Mouse (Mus musculus) lung, embryonic 15.5 days (tissue): ENCODE measurements around the gene Zg16. TPM values are rescaled to one million over a fixed set of nuclear protein-coding genes. Genes with fewer than 3 reads are reported as not detected.

Source experiments
- ATAC-seq: fragments of 200-750 bp; cut with Nextera tagmentation; 2 replicates; pipeline ENCODE4 v1.8.0; 2017; ENCODE audit warnings: moderate number of reproducible peaks, borderline replicate concordance; ENCODE audit not compliant: low FRiP score, low TSS enrichment; ENCODE audit errors: extremely low read depth
- H3K27ac ChIP-seq: fragments of 300-500 bp; sonication (generic); 2 replicates; pipeline ENCODE4 v1.5.1; 2015; ENCODE audit warnings: moderate library complexity, mild to moderate bottlenecking, inconsistent platforms
- H3K27me3 ChIP-seq: fragments of 300-500 bp; sonication (generic); 2 replicates; pipeline ENCODE4 v1.6.1; 2015; ENCODE audit warnings: inconsistent platforms
- H3K36me3 ChIP-seq: fragments of 300-500 bp; sonication (generic); 2 replicates; pipeline ENCODE4 v1.6.1; 2015; ENCODE audit warnings: inconsistent platforms
- H3K4me1 ChIP-seq: fragments of 300-500 bp; sonication (generic); 2 replicates; pipeline ENCODE4 v1.6.1; 2015; ENCODE audit warnings: inconsistent platforms
- H3K4me2 ChIP-seq: fragments of 300-500 bp; sonication (generic); 2 replicates; pipeline ENCODE4 v1.6.1; 2015; ENCODE audit warnings: inconsistent platforms, mild to moderate bottlenecking, moderate library complexity
- H3K4me3 ChIP-seq: fragments of 300-500 bp; sonication (generic); 2 replicates; pipeline ENCODE4 v1.5.1; 2015; ENCODE audit warnings: mild to moderate bottlenecking, inconsistent platforms
- H3K9ac ChIP-seq: fragments of 300-500 bp; sonication (generic); 2 replicates; pipeline ENCODE4 v1.6.1; 2015; ENCODE audit warnings: inconsistent platforms
- H3K9me3 ChIP-seq: fragments of 300-500 bp; sonication (generic); 2 replicates; pipeline ENCODE4 v1.6.1; 2016; ENCODE audit warnings: inconsistent platforms
- WGBS: fragments of 180-500 bp; shearing (Covaris S2); methylation state at CpG from one replicate; pipeline ENCODE4 v1.1.7; 2015; 5-methylcytosine and 5-hydroxymethylcytosine counted together
- polyA plus RNA-seq: library from polyadenylated mRNA; unstranded; fragments of >200 nt; fragmentation: Nextera tagmentation; extraction: Ambion mirVana; gene quantifications from 2 replicates; pipeline ENCODE4 v1.2.1, GENCODE M21; 2015

The Zg16 gene
- polyA plus RNA-seq, 1 experiment from 2014 or later = not detected

DNA sequence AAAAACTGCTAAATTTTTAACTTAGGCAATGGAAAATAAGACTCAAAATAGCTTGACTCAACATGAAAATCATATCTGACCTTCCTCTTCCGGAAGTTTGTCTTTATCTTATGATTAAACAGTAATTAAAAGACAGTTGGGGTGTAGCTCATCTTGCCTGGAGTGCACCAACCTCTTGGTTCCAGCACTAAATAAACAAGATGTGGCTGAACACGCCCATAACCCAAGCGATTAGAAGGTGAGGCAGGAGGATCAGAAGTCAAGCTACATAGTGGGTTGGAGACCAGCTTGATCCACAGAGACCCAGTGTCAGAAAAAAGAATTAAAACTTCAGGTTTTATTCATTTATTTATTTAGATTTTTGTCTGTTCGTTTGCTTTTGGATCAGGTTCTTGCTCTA, 3.4 kb downstream of the Zg16 start:
- WGBS = 66% methylated on average over 4 of the region's 4 CpGs
- no peak overlapping the region for H3K9ac ChIP-seq
- H3K27ac ChIP-seq = no peak overlapping the region
- no peaks in the 10 kb centered on the region for H3K27me3 ChIP-seq
- no peak for ATAC-seq
- no peaks in the 10 kb centered on the region for H3K4me1 ChIP-seq
- no peak overlapping the region for H3K4me2 ChIP-seq
- no peak overlapping the region for H3K4me3 ChIP-seq
- no peaks in the 10 kb centered on the region for H3K36me3 ChIP-seq
- H3K9me3 ChIP-seq = no peaks in the 10 kb centered on the region

DNA sequence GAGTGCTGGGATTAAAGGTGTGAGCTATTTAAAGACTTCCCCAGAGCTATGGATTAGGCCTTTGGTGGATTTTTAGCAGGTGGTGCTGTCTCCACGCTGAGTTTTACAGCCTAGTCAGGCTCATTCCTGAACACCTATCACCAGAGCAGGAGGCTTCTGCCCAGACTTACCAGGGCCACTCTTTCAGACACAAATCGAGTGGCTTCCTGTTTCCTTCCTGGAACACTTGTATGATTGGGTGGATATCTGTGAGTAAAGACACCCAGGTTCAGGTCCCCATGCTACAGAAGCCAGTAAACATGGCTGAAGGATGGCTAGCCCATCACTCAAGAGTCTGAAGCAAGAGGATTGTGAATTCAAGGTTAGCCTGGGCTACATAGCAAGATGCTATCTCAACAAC, 4.1 kb downstream of the Zg16 start:
- Histone ChIP-seq H3K4me1 (no peaks in the 10 kb centered on the region), H3K4me3 (no peak overlapping the region), H3K4me2 (no peak overlapping the region), H3K36me3 (no peaks in the 10 kb centered on the region), H3K27me3 (no peaks in the 10 kb centered on the region), H3K27ac (no peak overlapping the region), H3K9me3 (no peaks in the 10 kb centered on the region), H3K9ac (no peak overlapping the region)
- ATAC-seq = no peak
- 41% methylated on average over 2 of the region's 2 CpGs for WGBS

DNA sequence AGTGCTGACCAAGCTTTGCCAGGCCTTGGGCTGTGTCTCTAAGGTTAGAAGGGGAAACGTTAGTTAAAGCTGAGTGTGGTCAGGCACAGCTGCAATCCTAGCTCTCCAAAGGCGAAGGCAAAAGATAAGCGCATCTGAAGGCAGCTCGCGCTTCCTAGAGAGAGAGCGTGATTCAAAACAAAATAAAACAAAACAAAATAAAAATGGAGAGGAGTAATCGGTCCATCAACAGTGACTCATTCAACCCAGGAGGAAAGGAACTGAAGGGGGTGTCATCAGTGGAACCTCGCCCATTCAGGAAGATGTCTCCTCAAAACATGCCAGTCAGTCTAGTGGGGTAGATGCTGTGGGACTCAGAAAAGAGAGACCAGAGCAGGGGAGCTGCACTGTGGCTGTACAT, 4.9 kb downstream of the Zg16 start:
- H3K27me3 ChIP-seq = no peaks in the 10 kb centered on the region
- H3K36me3 ChIP-seq = no peaks in the 10 kb centered on the region
- no peak for ATAC-seq
- no peak overlapping the region for H3K4me2 ChIP-seq
- H3K4me3 ChIP-seq = no peak overlapping the region
- no peaks in the 10 kb centered on the region for H3K9me3 ChIP-seq
- 68% methylated on average over 8 of the region's 8 CpGs for WGBS
- no peak overlapping the region for H3K9ac ChIP-seq
- H3K4me1 ChIP-seq = no peaks in the 10 kb centered on the region
- no peak overlapping the region for H3K27ac ChIP-seq

DNA sequence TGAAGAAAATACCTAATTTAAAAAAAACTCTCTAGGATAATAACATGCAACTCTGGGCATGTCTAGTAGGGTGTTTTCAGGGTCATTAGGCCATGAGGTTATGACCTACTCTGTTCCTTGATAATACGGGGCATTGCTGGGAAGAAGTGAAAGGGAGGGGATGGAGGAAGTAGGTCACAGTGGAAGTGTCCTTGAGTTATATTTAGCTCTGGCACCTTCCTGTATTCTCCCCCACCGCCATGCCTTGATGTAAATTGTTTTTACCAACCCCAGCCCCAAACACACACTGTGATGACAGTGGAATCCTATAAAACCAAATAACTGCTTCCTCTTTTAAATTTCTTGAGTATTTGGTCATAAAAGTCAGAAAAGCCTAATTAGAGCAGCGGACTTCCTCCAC, 7.1 kb downstream of the Zg16 start:
- no peak overlapping the region for H3K27ac ChIP-seq
- no peaks in the 10 kb centered on the region for H3K9me3 ChIP-seq
- H3K4me3 ChIP-seq = no peak overlapping the region
- H3K4me1 ChIP-seq = 0 out of 2 replicates have a peak, but pooled peaks cover 3% of the 10 kb centered on the region
- no peaks in the 10 kb centered on the region for H3K36me3 ChIP-seq
- no peak for ATAC-seq
- no peak overlapping the region for H3K4me2 ChIP-seq
- 55% methylated on average over 3 of the region's 3 CpGs for WGBS
- no peaks in the 10 kb centered on the region for H3K27me3 ChIP-seq
- H3K9ac ChIP-seq = no peak overlapping the region

DNA sequence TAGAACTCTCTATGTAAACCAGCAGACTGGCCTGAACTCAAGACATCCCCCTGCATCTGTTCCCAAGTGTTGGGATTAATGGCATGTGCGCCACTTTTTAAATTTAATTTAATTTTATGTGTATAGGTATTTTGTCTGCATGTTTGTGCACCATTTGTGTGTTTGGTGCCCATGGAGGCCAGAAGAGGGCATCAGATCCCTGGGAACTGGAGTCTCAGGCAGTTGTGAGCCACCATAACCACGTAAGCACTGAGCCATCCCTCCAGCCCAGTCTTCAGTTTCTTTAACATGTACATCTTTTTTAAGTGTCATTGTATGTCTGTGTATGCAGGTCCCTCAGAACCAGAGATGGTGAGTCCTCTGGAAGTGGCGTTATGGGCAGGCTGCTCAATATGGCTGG, 9.4 kb downstream of the Zg16 start:
- 0 out of 2 replicates have a peak, but pooled peaks cover 3% of the 10 kb centered on the region for H3K4me1 ChIP-seq
- 85% methylated on average over 3 of the region's 3 CpGs for WGBS
- no peaks in the 10 kb centered on the region for H3K36me3 ChIP-seq
- H3K4me3 ChIP-seq = no peak overlapping the region
- H3K27ac ChIP-seq = no peak overlapping the region
- ATAC-seq = no peak
- no peaks in the 10 kb centered on the region for H3K9me3 ChIP-seq
- no peak overlapping the region for H3K9ac ChIP-seq
- no peak overlapping the region for H3K4me2 ChIP-seq
- H3K27me3 ChIP-seq = no peaks in the 10 kb centered on the region

DNA sequence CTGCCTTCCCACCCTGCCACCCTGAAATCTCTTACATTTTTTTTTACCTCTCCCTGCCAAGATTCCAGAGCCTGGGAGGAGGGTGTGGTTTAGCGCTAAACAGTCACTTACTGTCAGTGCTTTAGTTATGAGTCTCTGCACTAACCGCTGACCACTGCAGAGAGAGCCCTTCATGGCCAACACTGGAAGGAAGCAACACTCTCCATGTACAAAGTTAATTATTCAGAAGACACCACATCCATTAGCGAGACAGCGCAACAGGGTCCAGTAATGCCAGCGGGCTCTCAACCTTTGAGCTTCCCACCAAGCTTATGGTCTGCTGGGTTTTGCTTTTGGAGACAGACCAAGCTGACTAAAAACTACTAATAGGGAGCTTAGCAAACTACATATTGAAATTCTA, 10.9 kb downstream of the Zg16 start:
- no peaks in the 10 kb centered on the region for H3K36me3 ChIP-seq
- ATAC-seq = no peak
- H3K4me2 ChIP-seq = no peak overlapping the region
- no peaks in the 10 kb centered on the region for H3K9me3 ChIP-seq
- H3K27ac ChIP-seq = no peak overlapping the region
- H3K27me3 ChIP-seq = no peaks in the 10 kb centered on the region
- 0 out of 2 replicates have a peak, but pooled peaks cover 7% of the 10 kb centered on the region for H3K4me1 ChIP-seq
- WGBS = 78% methylated on average over 5 of the region's 5 CpGs
- H3K9ac ChIP-seq = no peak overlapping the region
- H3K4me3 ChIP-seq = no peak overlapping the region

DNA sequence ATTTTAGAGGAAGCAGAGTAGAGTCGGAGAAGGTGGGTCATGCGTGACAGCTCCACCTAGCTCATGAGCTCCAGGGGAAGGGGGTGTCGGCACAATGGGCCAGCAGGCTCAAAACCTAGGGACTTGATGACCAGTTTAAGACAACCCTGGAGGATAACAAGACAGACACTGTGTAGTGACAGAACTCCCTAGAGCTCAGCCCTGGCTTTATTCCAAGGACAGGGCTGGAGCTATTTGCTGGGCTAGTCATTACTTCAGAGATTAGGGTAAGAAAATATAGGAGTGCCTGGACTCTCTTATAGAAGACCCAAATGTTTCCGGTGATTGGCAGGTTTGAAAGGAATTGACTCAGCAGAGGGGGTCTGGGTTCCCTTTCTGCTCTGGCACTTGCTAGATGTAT, 13.9 kb downstream of the Zg16 start:
- Histone ChIP-seq H3K9me3 (no peaks in the 10 kb centered on the region), H3K4me2 (no peak overlapping the region), H3K36me3 (no peaks in the 10 kb centered on the region), H3K9ac (no peak overlapping the region), H3K4me3 (no peak overlapping the region), H3K4me1 (0 out of 2 replicates have a peak, but pooled peaks cover 7% of the 10 kb centered on the region), H3K27ac (no peak overlapping the region), H3K27me3 (no peaks in the 10 kb centered on the region)
- no peak for ATAC-seq
- WGBS = 84% methylated on average over 4 of the region's 4 CpGs

DNA sequence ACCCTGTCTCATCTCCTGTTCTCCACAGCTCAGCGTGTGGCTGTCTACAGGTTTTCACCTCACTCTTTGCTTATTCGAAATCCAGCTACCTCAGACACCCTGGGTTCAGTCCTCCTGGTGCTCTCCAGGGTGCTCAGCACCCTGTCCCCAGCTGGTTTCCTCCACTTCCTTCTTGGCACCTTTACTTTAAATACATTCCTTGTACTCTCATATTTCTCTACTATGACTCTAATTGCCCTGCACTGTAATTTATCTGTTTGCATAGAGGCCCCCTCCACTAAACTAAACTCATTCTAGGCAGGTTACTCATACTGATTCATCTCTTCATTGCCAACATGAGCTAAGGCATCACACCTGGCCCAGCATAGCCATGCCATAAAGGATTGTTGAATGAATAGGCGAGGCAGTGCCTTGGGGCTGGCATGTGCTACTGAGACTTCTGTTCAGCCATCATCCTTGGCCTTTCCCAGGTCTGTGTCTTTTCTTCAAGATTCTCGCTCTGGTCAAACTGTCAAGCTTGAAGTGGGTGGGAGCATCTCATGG, 16.2 kb downstream of the Zg16 start:
- Histone ChIP-seq H3K9ac (no peak overlapping the region), H3K9me3 (no peaks in the 10 kb centered on the region), H3K36me3 (no peaks in the 10 kb centered on the region), H3K4me1 (0 out of 2 replicates have a peak, but pooled peaks cover 6% of the 10 kb centered on the region), H3K4me3 (no peak overlapping the region), H3K27ac (no peak overlapping the region), H3K4me2 (no peak overlapping the region), H3K27me3 (no peaks in the 10 kb centered on the region)
- 65% methylated on average over 4 of the region's 4 CpGs for WGBS
- no peak for ATAC-seq

DNA sequence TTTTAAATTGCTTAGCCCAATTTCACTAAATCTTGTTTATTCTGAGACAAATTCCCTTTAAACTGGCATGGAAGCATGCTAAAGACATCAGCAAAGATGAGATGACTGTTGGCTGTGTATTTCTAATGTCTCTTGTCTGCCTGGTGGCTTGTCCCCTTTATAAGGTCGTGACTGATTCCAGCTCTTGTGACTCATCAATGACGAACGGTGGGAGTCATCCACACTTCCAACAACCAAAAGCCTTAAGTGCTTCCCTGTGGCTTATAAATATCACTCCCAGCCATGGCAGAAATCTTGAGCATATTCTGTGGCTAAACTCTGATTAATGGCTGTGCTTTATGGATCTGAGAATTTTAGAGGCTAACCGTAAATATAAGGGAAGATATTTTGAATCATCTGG, 20.8 kb downstream of the Zg16 start:
- H3K9me3 ChIP-seq = no peaks in the 10 kb centered on the region
- no peaks in the 10 kb centered on the region for H3K36me3 ChIP-seq
- no peak for ATAC-seq

DNA sequence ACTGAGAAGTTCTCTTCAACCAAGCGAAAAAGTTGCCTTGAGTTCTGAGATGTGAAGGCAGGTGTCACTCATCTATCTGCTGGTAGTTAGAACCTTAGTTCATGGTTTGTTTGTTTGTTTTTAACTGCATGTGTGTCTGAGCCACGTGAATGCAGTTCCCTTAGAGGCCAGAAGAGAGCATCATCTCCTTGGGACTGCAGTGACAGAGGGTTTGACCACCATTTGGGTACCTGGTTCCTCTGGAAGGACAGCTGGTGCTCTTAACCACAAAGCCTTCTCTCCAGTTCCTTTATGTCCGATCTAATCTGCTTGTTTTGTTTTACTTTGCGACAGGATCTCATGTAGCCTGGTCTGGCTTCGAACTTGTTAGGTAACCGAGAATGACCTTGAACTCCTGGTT, 21.6 kb downstream of the Zg16 start:
- ATAC-seq = no peak

More for the DNA sequence above, 20.8 kb downstream of the Zg16 start:
- Histone ChIP-seq H3K27ac (no peak overlapping the region), H3K4me2 (no peak overlapping the region), H3K4me3 (no peak overlapping the region), H3K9ac (no peak overlapping the region), H3K4me1 (peaks cover 6% of the 10 kb centered on the region; the same call in 1 of the 2 replicates), H3K27me3 (no peaks in the 10 kb centered on the region)
- 68% methylated on average over 4 of the region's 4 CpGs for WGBS

DNA sequence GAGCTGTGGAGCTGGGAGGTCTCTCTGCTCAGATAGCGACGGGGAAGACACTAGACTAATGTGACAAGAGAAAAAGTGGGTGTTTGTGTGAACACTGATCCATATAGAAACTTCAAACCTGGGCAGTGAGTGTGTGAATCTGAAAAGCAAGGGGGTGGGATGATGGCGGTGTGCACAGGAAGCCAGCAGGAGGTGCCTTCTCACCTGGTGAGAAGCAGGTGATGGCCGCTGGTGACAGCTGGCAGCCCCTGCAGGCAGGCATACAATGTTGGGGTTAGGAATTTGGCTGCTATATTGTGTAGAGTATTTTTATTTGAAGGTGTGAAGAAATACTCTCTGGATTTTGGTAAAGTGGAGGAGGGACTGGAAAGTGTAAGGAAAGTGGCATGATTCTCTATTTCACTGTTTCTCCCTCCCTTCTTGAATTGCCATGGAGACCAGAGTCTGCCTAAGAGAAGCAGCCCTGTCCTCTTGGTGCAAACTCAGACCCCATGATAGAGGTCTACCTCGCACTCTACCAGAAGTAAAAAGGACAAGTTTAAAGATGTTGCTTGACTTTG, 32.0 kb downstream of the Zg16 start:
- H3K4me3 ChIP-seq = no peak overlapping the region
- H3K9me3 ChIP-seq = no peaks in the 10 kb centered on the region
- H3K4me1 ChIP-seq = no peaks in the 10 kb centered on the region
- no peak overlapping the region for H3K9ac ChIP-seq
- 53% methylated on average over 5 of the region's 5 CpGs for WGBS
- no peak overlapping the region for H3K27ac ChIP-seq
- no peak overlapping the region for H3K4me2 ChIP-seq
- H3K36me3 ChIP-seq = no peaks in the 10 kb centered on the region
- H3K27me3 ChIP-seq = no peaks in the 10 kb centered on the region
- ATAC-seq = no peak

More for the DNA sequence above, 21.6 kb downstream of the Zg16 start:
- Histone ChIP-seq H3K9me3 (no peaks in the 10 kb centered on the region), H3K36me3 (no peaks in the 10 kb centered on the region), H3K4me2 (no peak overlapping the region), H3K27me3 (no peaks in the 10 kb centered on the region), H3K4me1 (peaks cover 6% of the 10 kb centered on the region; the same call in 1 of the 2 replicates), H3K27ac (no peak overlapping the region), H3K4me3 (no peak overlapping the region), H3K9ac (no peak overlapping the region)
- WGBS = 82% methylated on average over 6 of the region's 6 CpGs

DNA sequence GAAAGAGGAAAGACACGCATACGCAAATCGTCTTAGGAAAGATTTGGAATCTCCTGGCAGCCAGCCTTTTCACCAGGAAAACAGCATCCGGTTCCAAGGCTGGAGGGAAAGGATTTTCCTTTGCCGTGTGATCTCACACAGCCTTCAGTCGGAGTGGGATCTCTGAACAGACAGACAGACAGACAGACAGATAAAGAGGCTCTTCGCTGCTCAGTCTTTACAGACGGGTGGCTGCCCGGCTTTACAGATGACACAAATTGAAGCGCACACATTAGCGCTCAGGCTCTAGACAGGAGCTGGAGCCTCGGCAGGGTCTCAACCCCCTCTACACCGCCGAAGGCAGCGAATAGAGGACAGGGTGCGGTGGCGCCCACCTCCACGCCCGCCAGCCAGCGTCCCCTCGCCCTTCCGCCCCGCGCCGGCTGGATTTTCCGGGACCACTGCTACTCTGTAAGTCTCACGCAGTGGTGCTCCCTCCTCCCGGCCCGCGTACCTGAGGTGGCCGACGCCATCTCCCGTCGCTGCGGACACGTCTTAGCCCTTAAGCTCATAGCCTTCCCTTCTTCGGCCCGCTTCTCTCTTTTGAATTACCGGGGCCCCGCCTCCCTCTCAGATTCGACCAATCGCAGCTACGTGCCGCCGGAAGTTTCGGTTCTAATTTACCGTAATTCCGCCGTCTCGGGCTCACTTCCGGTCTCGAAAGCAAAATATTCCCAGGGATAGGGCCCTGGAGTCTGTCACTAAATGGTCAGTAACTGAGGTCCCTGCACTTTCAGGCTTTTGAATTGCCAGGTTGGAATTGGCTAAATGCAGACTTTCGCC, 45.1 kb downstream of the Zg16 start, which contains the start of gene Kif22:
Gene Kif22 (minus strand): TSS at position 621 of the 822 bp plus-strand sequence.
- peak; percentile 88; the same call in 1 of the 2 replicates for ATAC-seq
- peaks cover 13% of the 10 kb centered on the region for H3K4me1 ChIP-seq
- under 1% methylated on average over 53 of the region's 53 CpGs for WGBS
- peak within 1 kb of the TSS; percentile 72 for H3K4me2 ChIP-seq
- no peaks in the 10 kb centered on the region for H3K9me3 ChIP-seq
- peaks cover 18% of the 10 kb centered on the region; the same call in 1 of the 2 replicates for H3K36me3 ChIP-seq
- no peaks in the 10 kb centered on the region for H3K27me3 ChIP-seq
- H3K27ac ChIP-seq = peak within 1 kb of the TSS; percentile 75
- H3K9ac ChIP-seq = peak within 1 kb of the TSS; percentile 78
- peak within 1 kb of the TSS; percentile 68 for H3K4me3 ChIP-seq
